Mouse (Mus musculus) testis, adult 2 months (tissue): ENCODE measurements at regions not wholly inside any gene's neighbourhood (a gene's known extent, or its start where the extent isn't known, plus 50 kb on each side); places are given as distances from the start of the nearest gene placed in this dataset.

Experiments
- CTCF ChIP-seq: fragments of 200-500 bp; IDR thresholded peaks from 2 replicates; pipeline ENCODE4 v1.5.1; 2012; ENCODE audit warnings: low read depth, mild to moderate bottlenecking, inconsistent platforms, low read length, moderate library complexity; ENCODE audit not compliant: control insufficient read depth, insufficient read depth, insufficient replicate concordance
- POLR2A ChIP-seq: fragments of 200-500 bp; IDR thresholded peaks from 2 replicates; pipeline ENCODE4 v1.6.1; 2012; ENCODE audit warnings: low read depth, mild to moderate bottlenecking, inconsistent platforms, low read length, moderate library complexity; ENCODE audit not compliant: control insufficient read depth

DNA sequence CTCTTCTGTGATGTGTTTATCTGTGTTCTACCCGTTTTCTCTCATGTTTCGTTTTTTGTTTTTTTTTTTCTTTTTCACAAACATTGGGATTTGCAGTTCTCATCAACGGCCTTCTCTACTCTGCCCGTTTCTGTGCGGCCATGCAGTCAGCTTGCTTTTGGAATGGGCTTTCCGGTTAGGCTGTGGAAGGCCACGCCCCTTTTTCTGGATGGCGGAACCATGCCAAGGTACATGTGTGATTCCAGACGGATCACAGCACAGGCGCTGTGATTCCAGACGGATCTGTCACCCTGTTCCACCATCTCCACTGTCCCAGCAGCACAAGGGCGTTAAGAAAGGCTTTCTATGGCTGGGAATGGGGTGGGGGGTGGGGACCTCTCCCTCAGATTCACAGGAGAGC lies 201.6 kb upstream of the Hs6st1 start:
- TF ChIP-seq CTCF (no peak), POLR2A (peak; percentile 14; the same call in 1 of the 2 replicates)
